Mouse (Mus musculus) embryonic facial prominence, embryonic 12.5 days (tissue): Measurements from ENCODE around the gene Zfp866. TPM values are rescaled to one million over a fixed set of nuclear protein-coding genes. Genes with fewer than 3 reads are reported as not detected.

Experiments
- ATAC-seq: fragments of 200-750 bp; cut with Nextera tagmentation; 2 replicates; pipeline ENCODE4 v1.8.0; 2017; ENCODE audit not compliant: insufficient number of reproducible peaks, insufficient read depth, low FRiP score, low TSS enrichment
- H3K27ac ChIP-seq: fragments of 300-500 bp; sonication (generic); 2 replicates; pipeline ENCODE4 v1.5.1; 2016; ENCODE audit warnings: mild to moderate bottlenecking
- H3K27me3 ChIP-seq: fragments of 300-500 bp; sonication (generic); 2 replicates; pipeline ENCODE4 v1.6.1; 2016; ENCODE audit warnings: mild to moderate bottlenecking, moderate library complexity
- H3K36me3 ChIP-seq: fragments of 300-500 bp; sonication (generic); 2 replicates; pipeline ENCODE4 v1.6.1; 2016; ENCODE audit warnings: mild to moderate bottlenecking
- H3K4me1 ChIP-seq: fragments of 300-500 bp; sonication (generic); 2 replicates; pipeline ENCODE4 v1.6.1; 2016
- H3K4me2 ChIP-seq: fragments of 300-500 bp; sonication (generic); replicated peaks from 2 replicates; pipeline ENCODE4 v1.6.1; 2016; ENCODE audit warnings: mild to moderate bottlenecking, moderate library complexity
- H3K4me3 ChIP-seq: fragments of 300-500 bp; sonication (generic); 2 replicates; pipeline ENCODE4 v1.5.1; 2016; ENCODE audit warnings: mild to moderate bottlenecking
- H3K9ac ChIP-seq: fragments of 300-500 bp; sonication (generic); 2 replicates; pipeline ENCODE4 v1.6.1; 2016; ENCODE audit warnings: mild to moderate bottlenecking, moderate library complexity
- H3K9me3 ChIP-seq: fragments of 300-500 bp; sonication (generic); 2 replicates; pipeline ENCODE4 v1.6.1; 2016; ENCODE audit warnings: mild to moderate bottlenecking, moderate library complexity
- WGBS: fragments of 180-500 bp; shearing (Covaris S2); methylation state at CpG from one replicate; pipeline ENCODE4 v1.1.7; 2016; 5-methylcytosine and 5-hydroxymethylcytosine counted together
- polyA plus RNA-seq: library from polyadenylated mRNA; unstranded; fragments of >200 nt; fragmentation: Nextera tagmentation; extraction: Ambion mirVana; gene quantifications from 2 replicates; pipeline ENCODE4 v1.2.1, GENCODE M21; 2016

Gene Zfp866
- polyA plus RNA-seq, 1 experiment from 2014 or later = 38.9 TPM

DNA sequence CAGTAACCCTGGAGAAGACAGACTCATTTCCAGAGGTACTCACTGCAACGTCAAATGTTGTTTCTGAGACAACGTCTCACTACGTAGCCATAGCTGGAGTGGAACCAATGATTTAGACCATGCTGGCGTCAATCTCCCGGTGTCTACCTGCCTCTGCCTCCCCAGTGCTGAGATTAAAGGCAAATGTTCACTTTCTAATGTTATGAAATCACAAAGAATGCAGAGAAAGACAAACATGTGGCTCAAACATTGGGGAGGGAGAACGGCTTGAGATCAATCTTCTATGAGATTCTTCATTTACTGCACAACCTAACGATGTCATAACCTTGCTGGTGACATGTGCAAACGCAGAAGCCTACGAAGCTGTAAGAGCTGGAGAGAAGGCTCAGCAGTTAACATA lies 19.8 kb downstream of the Zfp866 start:
- H3K9ac ChIP-seq = no peak overlapping the region
- H3K9me3 ChIP-seq = peaks cover 3% of the 10 kb centered on the region; the same call in 1 of the 2 replicates
- H3K4me3 ChIP-seq = no peak overlapping the region
- peaks cover 16% of the 10 kb centered on the region for H3K4me1 ChIP-seq
- ATAC-seq = no peak
- 94% methylated on average over 9 of the region's 9 CpGs for WGBS
- H3K27me3 ChIP-seq = no peaks in the 10 kb centered on the region
- peaks cover 38% of the 10 kb centered on the region for H3K36me3 ChIP-seq
- no peak overlapping the region; the same call in 1 of the 2 replicates for H3K27ac ChIP-seq
- no peak overlapping the region for H3K4me2 ChIP-seq

DNA sequence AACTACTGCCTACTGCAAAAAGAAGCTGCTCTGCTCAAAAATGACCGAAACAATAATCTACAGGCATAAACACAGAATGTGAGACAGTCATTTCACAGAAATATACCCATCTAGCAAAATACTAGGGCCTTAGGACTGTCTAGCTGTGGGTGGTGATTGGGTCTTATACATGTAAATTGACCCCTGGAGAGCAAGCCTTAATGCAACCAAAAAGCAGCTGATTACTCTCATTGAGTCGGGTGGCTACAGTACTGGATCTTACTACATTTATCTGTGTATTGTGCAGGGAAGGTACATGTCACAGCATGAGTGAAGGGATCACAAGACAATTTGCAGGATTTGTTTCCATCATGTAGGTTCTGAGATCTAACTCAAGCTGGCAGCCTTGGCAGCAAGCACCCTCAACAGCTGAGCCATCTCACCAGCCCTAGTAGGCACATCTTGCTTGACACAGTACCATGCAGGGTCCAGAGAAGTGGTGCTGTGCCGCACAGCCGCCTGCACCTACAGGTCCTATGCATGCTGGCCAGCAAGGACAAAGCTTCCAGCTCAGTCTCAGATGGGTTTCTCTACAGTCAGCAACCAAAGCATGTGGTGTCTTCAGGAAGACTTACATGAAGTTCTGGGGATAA lies 29.0 kb downstream of the Zfp866 start:
- WGBS = 89% methylated on average over 4 of the region's 4 CpGs
- Histone ChIP-seq H3K9me3 (peaks cover 7% of the 10 kb centered on the region; the same call in 1 of the 2 replicates), H3K27ac (no peak overlapping the region), H3K4me2 (no peak overlapping the region), H3K27me3 (no peaks in the 10 kb centered on the region), H3K4me3 (no peak overlapping the region), H3K9ac (no peak overlapping the region), H3K4me1 (no peaks in the 10 kb centered on the region), H3K36me3 (peaks cover 64% of the 10 kb centered on the region)
- no peak for ATAC-seq

DNA sequence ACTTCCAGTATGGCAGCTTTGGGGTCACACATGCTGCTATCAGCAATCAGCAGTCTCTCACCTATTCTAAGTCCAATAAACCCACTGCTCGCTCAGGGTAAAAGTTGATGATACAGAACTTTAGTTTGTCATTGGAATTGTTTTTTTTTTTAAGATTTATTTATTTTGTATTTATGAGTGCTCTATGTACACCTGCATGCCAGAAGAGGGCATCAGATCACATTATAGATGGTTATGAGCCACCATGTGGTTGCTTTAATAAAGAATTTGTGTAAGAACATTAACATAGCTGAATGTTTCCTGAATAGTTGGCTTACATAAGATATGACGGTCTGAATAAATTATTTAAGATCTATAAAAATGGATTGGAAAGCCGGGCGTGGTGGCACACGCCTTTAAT lies 32.7 kb downstream of the Zfp866 start:
- H3K4me1 ChIP-seq = no peaks in the 10 kb centered on the region
- no peaks in the 10 kb centered on the region for H3K9me3 ChIP-seq
- H3K27ac ChIP-seq = no peak overlapping the region
- WGBS = 95% methylated on average over 5 of the region's 5 CpGs
- no peak overlapping the region for H3K4me3 ChIP-seq
- no peaks in the 10 kb centered on the region for H3K27me3 ChIP-seq
- no peak for ATAC-seq
- no peak overlapping the region for H3K9ac ChIP-seq
- peaks cover 42% of the 10 kb centered on the region for H3K36me3 ChIP-seq
- H3K4me2 ChIP-seq = no peak overlapping the region

DNA sequence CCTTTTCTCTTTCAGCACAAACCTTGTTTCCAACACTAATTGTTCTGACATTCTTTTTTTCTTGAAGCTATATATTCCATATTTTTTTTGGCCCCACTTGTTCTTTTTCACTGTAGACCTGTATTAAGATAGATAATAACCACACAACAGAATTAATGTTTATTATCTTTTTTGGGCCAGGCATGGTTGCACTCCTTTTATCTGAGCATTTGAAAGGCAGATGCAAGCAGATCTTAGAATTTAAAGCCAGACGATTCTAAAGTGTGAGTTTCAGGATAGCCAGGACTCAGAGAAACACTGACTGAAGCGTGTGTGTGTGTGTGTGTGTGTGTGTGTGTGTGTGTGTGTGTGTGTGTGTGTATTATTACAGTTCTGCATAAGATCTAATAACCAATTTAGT lies 38.5 kb downstream of the Zfp866 start:
- no peak for ATAC-seq
- Histone ChIP-seq H3K27me3 (no peaks in the 10 kb centered on the region), H3K36me3 (peaks cover 17% of the 10 kb centered on the region), H3K27ac (no peak overlapping the region), H3K4me2 (no peak overlapping the region), H3K9ac (no peak overlapping the region), H3K9me3 (no peaks in the 10 kb centered on the region), H3K4me1 (0 out of 2 replicates have a peak, but pooled peaks cover 5% of the 10 kb centered on the region), H3K4me3 (no peak overlapping the region)
- 95% methylated on average over 2 of the region's 2 CpGs for WGBS

DNA sequence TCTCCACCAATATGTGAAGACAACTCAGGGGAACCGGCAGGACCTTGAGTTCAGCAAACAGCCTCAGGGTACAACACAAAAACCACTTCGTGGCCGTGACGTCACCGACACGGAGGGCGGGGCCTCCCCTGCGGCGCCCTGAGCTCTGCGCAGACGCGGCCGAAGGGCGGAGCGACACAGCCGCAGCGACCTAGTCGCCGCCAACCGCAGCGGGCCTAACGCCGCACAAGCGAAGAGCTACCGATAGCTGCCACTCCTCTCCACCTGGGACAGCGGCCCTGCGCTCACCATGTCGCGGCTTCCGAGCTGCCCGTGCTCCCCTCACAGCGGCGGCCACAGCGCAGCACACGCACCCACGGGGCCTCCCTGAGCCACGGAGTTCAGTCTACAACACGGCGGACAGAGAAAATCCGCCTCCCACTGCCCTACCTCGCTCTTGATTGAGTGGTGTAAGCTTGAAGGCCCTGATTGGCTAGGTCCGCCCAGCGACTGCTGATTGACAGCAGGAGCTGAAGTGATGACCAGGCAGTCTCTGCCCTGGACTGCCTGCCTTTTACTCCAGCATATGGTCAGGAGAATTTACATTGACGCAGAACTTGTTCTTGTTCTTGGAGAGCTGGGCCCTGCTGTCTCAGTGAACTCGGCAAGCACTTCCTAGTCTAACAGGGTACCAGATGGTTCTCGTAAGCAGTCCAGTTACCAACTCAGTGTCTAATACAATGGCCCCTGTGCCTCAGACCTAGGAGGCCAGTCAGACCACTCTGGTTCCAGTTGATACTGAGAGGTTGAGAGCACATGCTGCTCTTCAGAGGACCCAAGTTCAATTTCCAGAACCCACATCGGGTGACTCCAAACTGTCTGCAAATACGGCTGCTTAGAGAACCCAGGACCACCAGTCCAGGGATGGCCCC lies 41.2 kb downstream of the Zfp866 start, which contains the start of gene Zfp963:
Gene Zfp963 (minus strand): TSS at position 427 of the 911 bp plus-strand sequence.
- Histone ChIP-seq H3K9me3 (no peaks in the 10 kb centered on the region), H3K4me2 (peak within 1 kb of the TSS; percentile 54), H3K36me3 (0 out of 2 replicates have a peak, but pooled peaks cover 8% of the 10 kb centered on the region), H3K4me3 (peak within 1 kb of the TSS; percentile 69), H3K27ac (peak within 1 kb of the TSS; percentile 98), H3K27me3 (no peaks in the 10 kb centered on the region), H3K4me1 (0 out of 2 replicates have a peak, but pooled peaks cover 5% of the 10 kb centered on the region), H3K9ac (peak within 1 kb of the TSS; percentile 78)
- peak; percentile 98 for ATAC-seq
- WGBS = 4% methylated on average over 48 of the region's 48 CpGs

DNA sequence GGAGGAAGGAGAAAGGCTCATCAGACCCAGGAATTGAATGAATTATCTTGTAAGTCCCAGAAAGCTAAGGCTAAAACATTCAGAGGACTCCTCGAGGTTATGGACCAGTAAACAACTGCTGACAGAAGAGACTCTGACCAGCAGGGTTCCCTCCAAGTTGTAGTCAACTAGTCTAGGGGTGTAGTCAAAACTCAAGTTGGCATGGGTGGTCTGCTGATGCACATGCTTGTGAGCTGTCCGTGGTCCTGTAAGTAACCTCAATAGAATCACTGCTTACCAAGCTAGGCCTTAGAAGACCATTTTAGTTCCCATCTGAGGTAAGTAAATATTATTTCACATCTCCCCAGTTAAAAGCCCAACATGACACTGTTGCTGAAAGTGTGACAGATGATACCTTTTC lies 49.7 kb downstream of the Zfp866 start:
- H3K27me3 ChIP-seq = no peaks in the 10 kb centered on the region
- H3K4me1 ChIP-seq = no peaks in the 10 kb centered on the region
- no peak overlapping the region for H3K27ac ChIP-seq
- 81% methylated on average over 2 of the region's 2 CpGs for WGBS
- no peak overlapping the region for H3K4me3 ChIP-seq
- no peak for ATAC-seq
- H3K36me3 ChIP-seq = peaks cover 13% of the 10 kb centered on the region
- no peak overlapping the region for H3K9ac ChIP-seq
- H3K9me3 ChIP-seq = no peaks in the 10 kb centered on the region
- H3K4me2 ChIP-seq = no peak overlapping the region

DNA sequence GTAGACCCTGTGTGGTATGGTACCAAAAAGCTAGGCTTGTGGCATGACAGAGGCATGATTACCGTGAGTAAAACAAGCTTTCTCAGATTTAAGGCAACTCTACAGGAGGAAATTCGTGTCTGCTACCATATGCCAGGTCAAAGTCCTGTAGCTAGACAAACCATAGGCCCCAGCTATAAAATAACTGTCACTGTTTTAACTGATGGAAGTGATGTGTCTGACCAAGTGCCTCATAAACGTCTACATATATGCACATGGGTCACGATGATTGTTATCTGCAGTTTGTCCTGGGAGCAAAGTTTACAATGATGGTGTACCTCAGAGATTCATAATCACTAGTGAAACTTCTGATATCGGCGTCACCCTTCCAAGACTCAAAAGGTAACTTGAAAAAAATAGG lies 50.2 kb downstream of the Zfp866 start:
- no peaks in the 10 kb centered on the region for H3K4me1 ChIP-seq
- H3K9me3 ChIP-seq = no peaks in the 10 kb centered on the region
- no peak overlapping the region for H3K4me3 ChIP-seq
- no peaks in the 10 kb centered on the region for H3K27me3 ChIP-seq
- no peak overlapping the region for H3K9ac ChIP-seq
- ATAC-seq = no peak
- H3K36me3 ChIP-seq = peaks cover 13% of the 10 kb centered on the region
- WGBS = 89% methylated on average over 6 of the region's 6 CpGs
- H3K27ac ChIP-seq = no peak overlapping the region
- no peak overlapping the region for H3K4me2 ChIP-seq

DNA sequence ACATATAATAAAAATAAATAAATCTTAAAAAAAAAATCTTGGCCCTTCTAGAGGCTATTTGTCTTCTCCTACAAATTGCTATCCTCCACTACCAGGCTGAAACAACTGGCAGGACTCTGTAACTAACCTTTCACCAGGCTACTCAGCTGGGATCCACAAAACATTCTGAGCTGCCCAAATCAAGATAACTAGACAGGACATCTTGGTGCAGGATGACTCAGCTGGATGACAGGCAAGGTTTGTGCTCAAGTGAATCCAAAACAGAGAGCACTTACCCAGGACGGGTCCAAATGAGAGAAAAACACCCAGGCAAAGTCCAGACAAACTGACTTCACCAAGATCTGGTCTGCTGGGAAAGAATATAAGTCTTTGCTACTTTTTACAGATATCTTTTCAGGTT lies 55.5 kb downstream of the Zfp866 start:
- no peak for ATAC-seq
- no peaks in the 10 kb centered on the region for H3K36me3 ChIP-seq
- H3K9me3 ChIP-seq = no peaks in the 10 kb centered on the region
- no peak overlapping the region for H3K4me3 ChIP-seq
- no peak overlapping the region for H3K27ac ChIP-seq
- WGBS = 69% methylated on average over 1 of the region's 1 CpGs
- no peaks in the 10 kb centered on the region for H3K27me3 ChIP-seq
- H3K4me2 ChIP-seq = no peak overlapping the region
- no peak overlapping the region for H3K9ac ChIP-seq
- no peaks in the 10 kb centered on the region for H3K4me1 ChIP-seq

DNA sequence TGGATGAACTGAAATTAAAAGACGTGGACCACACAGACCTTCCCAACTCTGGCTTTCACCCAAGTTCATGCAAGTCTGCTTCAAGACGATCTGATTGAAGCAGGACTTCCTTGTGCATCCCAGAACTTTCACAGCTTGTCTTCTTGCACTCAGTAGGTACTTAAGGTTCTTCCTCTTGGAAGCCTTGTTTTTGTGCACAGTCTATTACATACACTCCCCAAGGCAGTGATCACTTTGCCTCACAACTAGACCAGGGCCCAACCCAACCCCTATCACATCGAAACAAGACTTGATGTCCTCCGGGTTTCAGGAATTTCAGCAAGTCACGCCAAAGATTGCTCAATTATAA lies 73.8 kb downstream of the Zfp866 start:
- Histone ChIP-seq H3K9ac (no peak overlapping the region), H3K36me3 (peaks cover 7% of the 10 kb centered on the region; the same call in 1 of the 2 replicates), H3K4me1 (peaks cover 16% of the 10 kb centered on the region), H3K27ac (0 out of 2 replicates have a peak overlapping the region, but pooled peaks have one; percentile 30), H3K9me3 (no peaks in the 10 kb centered on the region), H3K27me3 (no peaks in the 10 kb centered on the region), H3K4me3 (peak overlapping the region; percentile 89), H3K4me2 (peak overlapping the region; percentile 38)
- 43% methylated on average over 5 of the region's 5 CpGs for WGBS
- 0 out of 2 replicates have a peak, but pooled peaks have one; percentile 15 for ATAC-seq

DNA sequence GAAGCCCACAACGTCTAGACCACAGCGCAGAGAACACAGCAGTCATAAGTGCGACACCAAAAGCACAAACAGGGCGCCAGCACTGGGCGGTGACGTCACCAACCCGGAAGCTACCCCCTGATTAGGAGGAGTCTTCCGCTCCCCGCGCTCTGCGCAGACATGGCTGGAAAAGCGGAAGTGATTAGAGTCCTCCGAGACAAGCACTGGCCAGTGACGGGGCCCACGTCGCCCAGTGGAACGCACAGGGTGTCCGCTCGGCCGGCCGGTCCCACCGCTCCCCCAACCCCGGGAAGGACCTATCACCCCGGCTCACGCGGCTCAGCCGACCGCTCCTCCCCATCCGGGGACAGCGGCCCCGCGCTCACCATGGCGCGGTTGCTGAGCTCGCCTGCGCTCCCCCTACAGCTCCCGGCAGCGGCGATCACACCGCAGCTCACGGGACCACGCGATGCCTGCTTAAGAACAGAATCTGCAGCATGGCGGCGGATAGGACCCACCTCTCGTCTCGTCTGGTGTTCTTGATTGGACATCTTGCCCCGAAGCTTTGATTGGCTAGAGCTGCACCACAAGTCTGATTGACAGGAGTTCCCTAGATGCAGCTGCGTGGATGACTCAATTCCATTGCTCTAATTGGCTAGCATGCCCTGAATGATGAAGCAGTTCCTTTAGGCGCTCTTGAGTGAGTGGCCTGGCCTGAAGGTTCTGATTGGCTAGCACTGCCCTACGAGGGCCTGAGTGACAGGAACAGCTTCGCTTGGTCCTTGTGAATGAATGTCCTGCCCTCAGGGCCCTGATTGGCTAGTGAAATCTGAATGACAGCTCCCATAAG lies 74.4 kb downstream of the Zfp866 start:
- Histone ChIP-seq H3K27ac (peak overlapping the region; percentile 100), H3K9me3 (no peaks in the 10 kb centered on the region), H3K4me3 (peak overlapping the region; percentile 89), H3K27me3 (no peaks in the 10 kb centered on the region), H3K36me3 (peaks cover 13% of the 10 kb centered on the region), H3K9ac (peak overlapping the region; percentile 95), H3K4me1 (peaks cover 16% of the 10 kb centered on the region), H3K4me2 (peak overlapping the region; percentile 49)
- ATAC-seq = peak; percentile 99
- WGBS = under 1% methylated on average over 49 of the region's 52 CpGs

DNA sequence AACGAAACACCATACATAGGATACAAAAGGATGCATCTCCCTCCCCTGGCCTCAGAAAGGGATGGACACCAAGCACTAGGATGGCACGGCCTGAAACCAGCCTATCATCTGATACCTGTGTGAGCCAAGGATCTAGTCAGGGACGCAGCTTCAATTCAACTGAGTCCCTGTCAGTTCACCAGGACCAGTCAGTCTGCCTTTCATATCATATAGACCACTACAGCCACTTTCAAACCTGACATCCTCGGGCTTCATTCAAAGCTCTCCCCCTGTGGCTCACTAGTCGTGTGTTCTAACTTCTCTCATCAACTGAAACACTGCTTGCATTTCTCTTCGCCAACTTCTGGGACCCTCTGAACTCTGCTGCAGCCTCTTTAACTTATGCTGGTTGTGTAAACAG lies 75.6 kb downstream of the Zfp866 start:
- Histone ChIP-seq H3K4me3 (peak overlapping the region; percentile 89), H3K27me3 (no peaks in the 10 kb centered on the region), H3K9ac (peak overlapping the region; percentile 36), H3K27ac (no peak overlapping the region), H3K36me3 (peaks cover 17% of the 10 kb centered on the region), H3K4me2 (peak overlapping the region; percentile 49), H3K4me1 (peaks cover 16% of the 10 kb centered on the region), H3K9me3 (no peaks in the 10 kb centered on the region)
- 86% methylated on average over 6 of the region's 6 CpGs for WGBS
- no peak for ATAC-seq
